Mouse (Mus musculus) spleen, adult 2 months (tissue): ENCODE results near the gene Cks2.

ENCODE experiments used
- CTCF ChIP-seq: fragments of 200-500 bp; IDR thresholded peaks from 2 replicates; pipeline ENCODE4 v1.5.1; 2011; ENCODE audit warnings: mild to moderate bottlenecking, inconsistent platforms; ENCODE audit not compliant: insufficient read depth, insufficient read length, insufficient replicate concordance; ENCODE audit errors: extremely low read depth
- POLR2A ChIP-seq: fragments of 200-500 bp; IDR thresholded peaks from 2 replicates; pipeline ENCODE4 v1.6.1; 2011; ENCODE audit warnings: low read depth, low read length, inconsistent platforms

DNA sequence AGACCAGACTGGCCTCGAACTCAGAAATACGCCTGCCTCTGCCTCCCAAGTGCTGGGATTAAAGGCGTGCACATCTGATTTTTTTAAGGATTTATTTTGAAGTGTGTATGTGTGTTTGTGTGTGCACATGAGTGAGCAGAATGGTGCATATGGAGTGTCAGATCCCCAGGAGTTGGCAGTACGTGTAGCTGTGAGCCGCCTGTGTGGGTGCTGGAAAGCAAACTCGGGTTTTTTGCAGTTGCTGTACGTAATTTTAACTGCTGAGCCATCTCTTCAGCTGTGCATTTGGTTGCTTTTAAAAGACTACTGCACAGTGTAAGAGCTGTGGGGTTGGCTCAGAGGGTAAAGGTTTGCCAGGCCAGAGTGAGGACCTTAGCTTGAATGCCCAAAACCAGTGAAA, 14.5 kb downstream of the Cks2 start:
- no peak for TF ChIP-seq CTCF
- no peak for TF ChIP-seq POLR2A
